Mouse (Mus musculus) adrenal gland, postnatal 4 days (tissue): ENCODE measurements at regions not wholly inside any gene's neighbourhood (a gene's known extent, or its start where the extent isn't known, plus 50 kb on each side); places are given as distances from the start of the nearest gene placed in this dataset.

ENCODE experiments used
- DNase-seq, 2 experiments: peaks; one replicate each; pipeline ENCODE4 v3.0.0; 2021 to 2022; ENCODE audit warnings: low spot score in 2 of 2, mixed read lengths in 2 of 2

DNA sequence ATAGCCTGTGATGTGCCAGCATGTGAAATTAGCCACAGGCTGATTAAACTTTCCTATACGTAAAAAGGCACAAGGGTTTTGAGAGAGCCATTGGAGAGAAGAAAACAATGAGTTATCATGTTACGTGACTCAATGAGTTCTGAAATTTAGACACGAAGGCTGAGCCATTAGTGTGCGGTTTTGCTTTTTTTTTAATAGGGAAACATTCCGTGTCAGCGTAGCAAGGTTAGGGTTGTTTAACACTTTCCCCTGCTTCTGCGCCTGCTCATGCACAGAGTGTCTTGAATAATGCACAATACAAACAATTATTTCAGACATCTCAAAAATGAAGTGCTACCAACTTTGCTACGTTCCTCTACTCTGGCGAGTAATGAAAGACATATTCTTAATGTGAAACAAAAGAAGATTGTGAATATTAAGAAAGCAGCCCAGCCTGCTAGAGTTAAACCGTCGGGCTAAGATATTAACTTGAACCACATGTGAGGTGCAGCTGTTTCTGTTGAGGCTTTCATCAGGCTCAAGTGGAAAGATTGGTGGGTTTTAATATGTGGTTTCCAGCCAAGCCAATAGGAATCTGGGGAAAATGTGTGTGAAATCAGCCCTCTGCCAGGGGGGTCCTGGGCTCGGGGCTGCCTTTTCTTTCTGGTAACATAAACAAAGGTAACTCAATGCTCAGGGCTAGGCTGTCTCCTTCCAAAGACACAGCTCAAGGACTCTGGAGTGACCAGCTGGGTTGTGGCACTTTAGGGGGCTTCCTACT, 287.2 kb downstream of the Slc4a3 start:
- DNase-seq: no peak

DNA sequence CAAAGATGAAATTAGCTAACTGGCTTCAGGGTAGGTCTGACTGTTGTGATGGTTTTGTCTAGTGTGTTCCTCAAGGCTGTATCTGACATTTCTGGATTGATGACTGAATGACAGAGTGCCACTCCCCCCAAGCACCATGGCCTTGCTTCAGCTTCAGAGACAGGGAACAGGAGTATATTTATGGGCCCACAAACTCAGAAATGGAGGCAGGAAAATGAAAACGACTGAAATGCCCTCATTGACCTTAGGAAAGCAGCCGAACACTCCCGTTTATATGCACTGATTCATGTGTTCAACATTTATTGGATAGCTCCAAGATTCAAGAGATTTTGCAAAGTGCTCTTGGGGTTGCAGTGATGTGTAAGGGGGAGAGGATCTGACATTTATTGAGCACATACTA, 288.3 kb downstream of the Slc4a3 start:
- DNase-seq: no peak

DNA sequence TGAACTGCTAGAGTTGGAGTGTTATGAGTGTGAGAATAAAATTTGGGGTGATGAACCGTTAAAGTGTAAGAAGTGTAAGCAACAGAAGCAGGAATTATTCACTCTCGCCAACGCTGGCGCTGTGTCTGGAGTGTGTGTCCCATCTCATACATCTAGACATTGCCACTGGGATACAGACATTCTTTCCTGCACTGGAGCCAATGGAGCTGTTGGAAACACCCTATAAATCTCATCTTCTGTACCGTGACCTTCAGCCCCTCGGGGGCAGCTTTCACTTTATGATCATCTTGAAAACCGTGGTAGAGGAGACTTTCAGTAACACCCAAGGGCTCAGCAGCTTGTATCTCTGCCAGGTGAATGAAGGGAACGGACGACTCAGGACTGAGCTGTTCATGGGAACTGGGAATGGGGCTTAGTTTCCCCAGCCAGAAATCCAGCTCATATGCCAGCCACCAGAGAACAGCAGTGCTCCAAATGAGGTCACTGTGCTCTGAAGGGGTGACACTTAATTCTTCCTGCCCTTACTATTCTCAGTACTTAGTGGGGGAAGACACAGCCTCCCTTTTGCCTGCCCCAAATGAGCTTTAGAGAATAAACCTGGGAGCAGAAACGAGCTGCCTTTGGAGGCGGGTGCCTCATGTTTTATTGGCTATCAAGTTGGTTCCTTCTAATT, 293.6 kb downstream of the Slc4a3 start:
- DNase-seq: no peak

DNA sequence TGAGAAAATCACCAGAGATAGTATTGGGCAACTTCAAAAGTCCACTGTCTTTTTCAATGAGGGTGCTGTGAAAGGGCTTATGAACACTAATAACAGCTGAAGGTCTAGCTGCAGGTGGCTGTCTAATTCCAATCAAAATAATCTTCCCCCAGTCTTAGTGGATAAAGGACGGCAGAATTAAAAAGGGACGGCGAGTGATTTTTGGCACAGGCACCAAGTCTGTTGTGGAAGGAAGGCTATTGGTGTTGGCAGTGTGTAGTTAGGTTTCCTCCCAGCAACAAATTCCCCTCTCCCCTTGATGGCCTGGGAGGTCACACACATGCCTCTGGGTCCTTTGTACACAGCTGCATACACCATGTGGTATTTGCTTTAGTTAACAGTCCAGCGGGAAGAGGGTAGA, 296.3 kb downstream of the Slc4a3 start:
- DNase-seq: no peak

DNA sequence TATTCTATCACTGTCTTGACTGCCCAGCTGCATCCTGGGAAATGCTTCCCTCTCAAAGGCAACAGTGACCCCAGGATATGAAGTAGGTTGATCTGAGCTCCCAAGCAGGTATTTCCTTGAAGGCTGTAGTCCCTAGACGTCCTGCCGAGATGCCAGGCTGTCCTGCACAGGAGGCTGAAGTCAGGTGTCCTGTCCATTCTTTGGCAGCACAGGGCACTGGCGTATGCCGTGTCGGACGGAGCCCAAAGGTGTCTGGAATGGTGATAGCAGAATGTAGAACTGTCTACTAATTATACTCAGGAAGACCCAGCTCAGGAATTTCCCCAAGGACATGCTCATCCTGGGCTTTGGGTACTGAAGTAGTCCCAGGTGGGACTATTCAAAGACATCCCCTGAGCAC, 297.3 kb downstream of the Slc4a3 start:
- no peak for DNase-seq

DNA sequence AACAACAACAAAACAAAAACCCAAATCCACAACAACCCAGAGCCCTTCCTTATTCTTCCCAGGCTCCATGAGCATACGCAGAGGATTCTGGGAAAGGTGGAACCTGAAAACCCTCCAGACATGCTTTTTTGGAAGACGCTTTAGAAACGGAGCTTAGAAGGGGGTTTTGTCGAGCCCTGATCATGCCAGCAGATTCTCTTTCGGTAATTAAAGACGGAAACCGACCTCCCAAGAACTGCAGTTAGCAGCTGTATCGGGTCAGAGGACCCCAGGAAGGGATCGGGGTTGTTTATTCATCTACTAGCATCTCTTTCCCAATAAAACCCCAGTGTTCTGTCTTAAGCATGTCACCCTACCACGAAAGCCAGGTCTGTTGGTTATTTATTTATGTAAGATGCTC, 298.1 kb downstream of the Slc4a3 start:
- no peak for DNase-seq

DNA sequence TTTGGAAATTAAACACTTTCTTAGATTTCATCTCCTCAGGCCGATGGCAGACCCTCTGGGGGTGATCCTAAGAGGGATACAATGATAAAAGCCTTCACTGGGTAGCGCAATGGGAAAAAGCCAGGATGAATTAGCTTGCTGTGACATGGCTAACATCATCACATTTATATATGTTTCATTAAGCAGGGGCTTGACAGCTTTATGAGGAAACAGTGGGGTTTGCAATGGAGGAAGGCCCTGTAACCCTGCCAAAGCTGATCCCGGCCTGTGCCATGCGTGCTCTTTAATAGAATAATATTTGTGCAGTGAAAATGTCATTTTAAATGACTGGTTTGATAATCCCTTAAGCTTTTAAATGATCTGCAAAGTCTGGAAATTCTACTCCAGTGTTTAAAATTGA, 298.5 kb downstream of the Slc4a3 start:
- DNase-seq: no peak

DNA sequence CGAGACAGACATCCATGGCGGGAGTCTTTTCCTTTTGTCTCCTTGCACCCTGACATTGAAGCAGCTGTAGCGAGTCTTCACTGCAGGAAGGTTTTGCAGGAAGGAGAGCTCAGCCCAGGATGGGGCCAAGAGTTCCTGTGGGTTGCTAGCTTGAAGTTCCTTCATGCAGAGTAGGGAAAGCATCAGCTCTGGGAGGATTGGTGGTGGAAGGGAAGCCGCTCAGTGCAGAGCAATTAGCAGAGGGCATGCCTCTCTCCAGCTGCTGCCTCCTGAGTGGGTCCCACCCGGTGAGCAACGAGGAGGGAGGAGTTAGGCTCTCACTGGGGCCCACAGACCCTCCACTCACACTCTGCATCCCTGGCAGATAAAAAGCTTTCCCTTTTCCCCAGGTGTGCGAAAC, 298.9 kb downstream of the Slc4a3 start:
- no peak for DNase-seq

DNA sequence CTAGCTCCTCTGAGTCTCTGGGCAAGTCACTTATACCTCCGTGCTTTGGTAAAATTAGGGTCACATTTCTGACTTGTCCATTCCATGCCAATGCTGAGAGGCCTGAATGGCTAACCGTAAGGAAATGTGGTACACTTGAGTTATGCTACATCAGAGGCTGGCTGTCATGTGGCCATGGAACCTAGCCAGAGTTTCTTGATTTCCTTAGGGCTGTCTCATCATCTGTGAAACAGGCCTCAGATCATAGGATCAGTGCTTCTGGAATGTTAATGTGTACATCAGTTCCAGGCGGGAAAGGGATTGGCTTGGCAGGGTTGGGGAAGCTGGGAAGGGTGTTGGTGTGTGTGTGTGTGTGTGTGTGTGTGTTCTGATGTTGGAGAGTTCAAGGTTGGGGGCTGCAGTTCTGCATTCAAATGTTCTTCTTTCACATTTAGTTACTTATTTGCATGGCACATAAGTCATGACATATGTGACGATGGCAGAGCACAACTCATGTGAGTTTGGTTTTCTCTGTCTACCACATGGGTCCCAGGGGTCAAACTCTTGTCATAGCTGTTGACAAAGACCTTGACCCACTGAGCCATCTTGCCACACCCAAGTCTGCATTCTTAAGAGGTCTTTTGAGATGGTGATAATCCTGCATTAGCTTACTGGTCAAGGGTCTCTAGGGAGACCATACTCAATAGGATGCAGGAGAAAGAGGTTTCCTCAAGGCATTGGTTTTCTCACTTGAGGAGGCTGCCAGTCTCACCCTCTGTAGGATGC, 299.9 kb downstream of the Slc4a3 start:
- no peak for DNase-seq

DNA sequence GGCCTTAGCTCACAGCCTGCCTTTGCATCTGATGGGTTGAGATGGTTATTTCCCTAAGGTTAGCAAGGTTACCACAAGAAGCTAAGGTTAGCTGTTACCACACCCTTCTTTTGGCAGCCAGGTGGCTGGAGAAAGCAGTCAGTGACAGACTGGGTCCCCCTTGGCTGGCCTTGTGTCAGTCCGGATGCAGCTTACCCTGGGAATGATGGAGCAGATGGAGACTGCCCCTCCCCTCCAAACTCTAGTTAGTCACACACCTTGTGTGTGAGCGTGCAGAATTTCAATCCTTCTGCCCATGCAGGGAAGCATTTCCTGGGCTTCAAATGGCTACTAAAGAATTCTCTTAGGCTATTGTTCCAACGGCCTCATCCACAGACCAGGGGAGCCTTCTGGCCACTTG, 301.6 kb downstream of the Slc4a3 start:
- DNase-seq: no peak

DNA sequence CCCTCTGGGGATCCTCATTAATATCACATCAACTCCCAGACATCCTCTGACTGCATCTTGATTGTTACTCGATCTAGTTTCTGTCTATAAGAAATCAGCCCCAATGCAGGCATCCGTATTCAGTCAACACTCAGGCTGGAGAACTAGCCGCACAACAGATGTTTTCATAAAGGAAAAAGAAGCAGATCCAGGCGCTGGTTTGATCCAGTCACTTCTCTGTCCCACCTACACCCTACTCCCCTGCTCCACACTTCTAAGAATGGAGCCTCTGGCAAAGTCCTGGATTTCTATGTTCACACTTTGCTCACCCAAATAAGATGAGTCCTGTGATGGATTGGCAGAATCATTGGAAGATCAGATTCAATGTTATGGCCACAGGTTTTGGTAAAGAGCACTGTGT, 302.4 kb downstream of the Slc4a3 start:
- DNase-seq: no peak

DNA sequence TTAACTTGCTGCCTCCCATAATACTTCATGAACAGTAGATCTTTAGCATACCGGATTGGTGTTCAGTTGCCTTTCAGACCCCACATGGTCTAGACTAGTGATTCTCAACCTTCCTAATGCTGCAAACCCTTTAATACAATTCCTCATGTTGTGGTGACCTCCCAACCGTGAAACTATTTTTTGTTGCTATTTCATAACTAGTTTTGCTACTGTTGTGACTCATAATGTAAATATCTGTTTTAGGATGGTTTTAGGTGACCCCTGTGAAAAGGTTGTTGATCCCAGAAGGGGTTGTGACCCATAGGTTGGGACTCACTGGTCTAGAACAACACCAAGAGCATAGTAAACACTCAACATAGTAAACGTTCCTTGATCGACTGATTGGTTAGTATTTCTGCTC, 304.1 kb downstream of the Slc4a3 start:
- no peak for DNase-seq

DNA sequence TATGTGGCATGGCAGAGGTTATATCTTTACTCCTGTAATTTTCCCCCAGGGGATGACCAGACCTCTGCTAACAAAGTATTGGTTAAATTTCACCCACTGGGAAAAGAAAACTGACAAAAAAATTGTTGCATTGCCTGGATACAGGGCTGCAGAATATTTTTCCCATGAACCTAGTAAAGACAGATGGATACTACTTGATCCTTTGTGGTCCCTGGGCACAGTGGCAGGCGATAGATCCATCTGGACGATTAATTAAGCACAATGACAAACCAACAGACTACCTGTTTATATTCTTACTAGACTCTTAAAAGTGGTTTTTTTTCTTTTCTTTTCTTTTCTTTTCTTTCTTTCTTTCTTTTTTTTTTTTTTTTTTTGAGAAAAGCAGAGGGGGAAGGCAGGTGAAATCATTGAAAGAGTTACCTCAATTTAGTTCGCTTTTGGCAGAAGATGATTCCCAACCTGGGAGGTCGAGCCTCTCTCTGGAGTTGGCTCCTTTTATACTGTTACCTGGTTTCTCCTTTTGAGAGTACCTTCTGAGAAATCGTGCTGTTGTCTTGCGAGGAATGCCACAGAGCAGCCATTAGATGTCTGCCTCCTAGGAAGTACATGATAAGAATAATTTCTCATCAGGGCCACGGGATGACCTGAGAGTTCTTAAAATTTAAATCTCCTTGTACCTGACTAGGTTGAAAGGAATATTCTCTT, 312.6 kb downstream of the Slc4a3 start:
- DNase-seq: no peak

DNA sequence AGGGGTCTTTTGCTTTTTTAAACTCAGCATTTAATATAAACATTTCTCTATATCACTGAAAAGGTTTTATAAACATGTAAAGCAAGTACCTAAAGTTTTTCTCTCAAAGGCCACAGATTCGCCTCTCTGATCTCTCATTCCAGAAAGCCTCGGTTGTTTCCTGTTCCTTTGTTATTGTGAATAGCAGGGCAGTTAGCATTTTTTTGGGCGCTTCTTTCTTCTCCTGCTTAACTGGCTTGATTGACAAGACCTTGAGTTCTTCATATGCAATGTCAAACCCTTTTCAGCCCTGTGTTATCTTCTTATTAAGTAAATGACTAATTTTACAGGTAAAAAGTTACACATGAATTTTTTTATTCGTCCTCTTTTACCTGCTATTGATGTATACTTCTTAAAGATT, 316.7 kb downstream of the Slc4a3 start:
- no peak for DNase-seq

DNA sequence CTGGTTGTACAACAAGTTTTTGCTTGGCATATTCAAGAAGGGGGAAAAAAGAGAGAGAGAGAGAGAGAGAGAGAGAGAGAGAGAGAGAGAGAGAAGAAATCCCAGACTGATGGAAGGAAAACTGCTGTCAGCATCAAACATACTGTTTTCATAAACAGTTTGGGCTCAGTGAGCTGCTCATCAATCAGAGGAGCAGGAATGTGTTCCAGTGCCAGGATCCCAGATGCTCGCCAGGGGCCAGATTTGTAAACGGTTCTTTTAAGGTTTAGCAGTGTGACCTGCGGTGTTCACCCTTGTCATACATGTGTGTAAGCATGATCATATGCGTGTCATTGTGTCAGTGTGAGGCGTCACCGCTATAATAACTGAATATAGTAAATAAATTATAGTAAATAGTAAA, 320.5 kb downstream of the Slc4a3 start:
- no peak for DNase-seq

DNA sequence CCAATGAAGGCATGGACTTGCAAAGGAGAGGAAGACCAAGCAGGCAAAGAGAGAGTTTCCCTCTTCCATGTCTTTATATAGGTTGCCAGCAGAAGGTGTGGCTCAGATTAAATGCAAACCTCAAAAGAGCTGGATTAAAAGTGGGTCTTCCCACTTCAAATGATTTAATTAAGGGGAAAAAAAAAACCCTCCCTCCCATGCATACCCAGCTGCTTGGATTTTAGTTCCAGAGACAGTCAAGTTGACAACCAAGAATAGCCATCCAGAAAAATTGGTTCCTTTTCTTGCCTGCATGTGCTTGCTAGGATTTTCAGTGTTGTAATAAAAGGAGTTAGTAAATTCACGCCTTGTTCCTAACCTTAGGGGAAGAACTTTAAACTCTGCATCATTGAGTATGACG, 323.3 kb downstream of the Slc4a3 start:
- DNase-seq: no peak

DNA sequence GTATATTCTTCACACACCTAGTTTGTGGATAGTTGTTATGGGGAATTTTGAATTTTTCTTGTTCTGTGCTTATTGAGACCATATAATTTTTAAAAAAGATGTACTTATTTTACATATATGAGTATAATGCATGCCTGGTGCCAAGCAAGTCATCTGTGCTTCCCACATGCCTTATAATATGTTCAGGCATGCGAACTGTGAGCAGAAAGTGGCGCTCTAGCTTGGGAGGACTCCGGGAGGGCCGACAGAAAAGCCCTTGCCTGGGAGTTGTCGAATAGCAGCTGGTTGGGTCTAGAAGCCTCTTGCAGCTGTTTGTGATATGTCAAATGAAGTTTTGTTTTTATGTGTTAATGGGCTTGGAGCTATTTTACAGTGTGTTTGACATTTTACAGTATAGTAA, 323.8 kb downstream of the Slc4a3 start:
- no peak for DNase-seq

DNA sequence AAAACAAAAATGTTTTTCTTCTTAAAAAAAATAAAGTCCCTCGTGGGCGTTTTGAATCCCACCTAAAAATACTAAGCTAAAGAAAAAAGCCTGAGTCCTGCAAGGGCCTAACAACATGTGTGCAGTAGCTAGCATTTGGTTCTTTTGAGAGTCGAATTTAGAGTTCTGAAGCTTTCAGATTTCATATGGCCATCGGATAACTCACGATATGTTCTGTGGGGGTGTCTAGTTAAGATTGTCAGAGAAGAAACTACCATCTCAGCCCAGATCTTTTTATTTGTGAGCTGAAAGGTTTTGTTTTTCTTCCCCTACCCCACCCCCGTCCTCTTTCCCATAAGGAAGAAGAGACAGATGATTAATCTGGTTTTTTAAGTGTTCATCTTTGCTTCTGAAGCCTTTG, 327.8 kb downstream of the Slc4a3 start:
- DNase-seq: no peak

DNA sequence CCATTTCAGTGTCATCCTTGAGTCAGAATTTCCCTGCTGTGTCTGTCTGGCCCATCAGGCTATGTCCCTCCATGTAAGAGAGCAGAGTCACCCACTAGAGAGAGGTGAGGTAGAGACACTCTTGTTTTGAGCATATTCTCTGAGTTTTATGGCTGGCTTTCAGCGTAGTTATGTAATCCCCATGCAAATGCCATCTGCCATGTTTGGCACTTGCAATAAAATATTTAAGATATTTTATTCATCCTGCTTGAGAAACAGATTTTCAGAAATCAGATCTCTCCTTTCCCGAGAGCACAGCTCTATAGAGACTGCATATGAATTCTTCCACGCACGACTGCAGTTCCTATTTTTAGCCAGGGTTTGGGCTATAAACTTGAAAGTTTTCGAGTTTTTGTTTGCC, 331.1 kb downstream of the Slc4a3 start:
- DNase-seq: no peak

DNA sequence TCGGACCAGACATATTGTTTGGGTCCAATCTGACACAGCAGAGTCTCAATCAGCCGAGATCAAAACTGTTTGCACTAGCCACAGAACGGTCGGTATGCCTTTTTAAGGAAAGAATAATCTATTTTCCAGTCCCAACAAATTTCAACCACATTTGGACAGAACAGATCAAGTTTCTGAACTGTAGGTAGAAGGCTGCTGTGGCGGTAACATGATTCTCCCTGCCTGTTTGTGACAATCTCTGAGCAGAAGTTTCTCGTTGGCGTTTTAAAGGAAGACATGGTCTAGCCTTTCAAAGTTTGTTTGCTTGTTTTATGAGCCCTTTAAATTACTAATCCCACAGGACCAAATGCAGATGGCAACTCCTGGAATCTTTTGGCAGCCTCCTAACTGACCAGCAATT, 339.6 kb downstream of the Slc4a3 start:
- no peak for DNase-seq

DNA sequence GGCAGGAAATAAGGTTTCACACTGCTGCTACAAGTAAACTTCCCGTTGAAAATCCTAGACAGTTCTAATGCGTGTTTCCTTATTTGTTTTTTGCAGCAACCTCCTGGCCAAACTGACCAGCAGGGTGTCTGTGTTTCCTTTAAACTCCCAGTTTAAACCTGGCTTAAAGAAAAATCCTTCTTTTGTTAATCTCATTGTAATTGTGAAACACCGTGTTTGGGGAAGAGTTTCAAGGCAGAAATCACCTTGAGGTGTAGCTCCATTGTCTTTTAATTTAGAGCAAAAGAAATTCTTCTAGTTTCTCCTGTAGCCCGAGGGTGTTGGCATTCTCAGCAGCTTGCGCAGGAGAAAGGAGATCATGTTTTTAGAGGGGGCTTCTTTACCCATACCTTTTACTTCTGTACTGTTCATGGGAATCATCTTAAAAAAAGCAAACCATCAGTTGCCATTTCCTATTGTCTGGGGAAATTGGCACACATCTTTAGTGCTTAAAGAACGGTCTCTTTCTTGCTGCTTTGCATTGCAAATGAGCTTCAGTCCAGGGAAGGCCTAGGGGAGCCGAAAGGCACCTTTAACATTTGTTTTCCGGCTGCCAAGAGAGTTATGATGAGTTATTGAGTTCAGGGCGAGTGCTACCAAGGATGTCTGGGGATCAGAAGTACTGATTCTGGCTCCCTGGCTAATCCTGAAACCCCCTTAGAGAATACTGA, 342.6 kb downstream of the Slc4a3 start:
- DNase-seq: no peak
